ENCODE assay signal across 20 mouse cellular contexts in the genomic region with DNA sequence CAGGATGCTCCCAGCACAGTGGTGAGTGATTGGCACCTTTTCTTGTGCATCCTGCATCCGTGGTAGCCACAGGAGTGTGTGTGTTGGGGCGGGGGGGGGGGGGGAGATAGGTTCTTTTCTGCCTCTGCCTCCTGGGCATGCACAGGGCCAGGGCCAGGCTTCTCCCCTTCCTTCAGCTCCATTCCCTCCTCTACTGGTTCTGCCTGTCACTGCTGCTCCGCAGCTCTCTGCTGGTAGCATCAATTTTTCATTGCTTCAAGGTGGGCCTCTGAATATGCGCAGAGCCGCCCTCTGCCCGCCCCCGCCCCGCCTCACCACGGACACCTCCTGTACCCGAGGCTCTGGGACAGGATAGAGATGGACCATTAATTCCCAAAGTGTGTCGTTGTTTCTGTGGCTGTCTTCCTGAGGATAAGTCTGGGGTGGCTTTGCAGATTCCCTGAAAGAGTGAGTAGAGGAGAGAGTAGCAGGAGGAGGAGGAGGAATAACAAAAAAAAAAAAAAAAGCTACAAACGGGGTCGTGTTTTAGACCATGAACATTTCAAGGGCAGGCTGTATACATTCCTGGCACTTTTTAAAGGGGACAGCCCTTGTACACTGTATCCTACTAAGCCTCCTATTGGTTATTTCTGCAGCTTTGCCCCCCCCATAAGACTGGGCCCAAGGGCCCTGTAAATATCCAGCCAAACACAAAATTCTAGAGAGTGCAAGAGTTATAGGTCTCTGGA. TPM values are rescaled to one million over a fixed set of nuclear protein-coding genes. Genes with fewer than 3 reads are reported as not detected.
DNase-seq lines count a peak whose midpoint lies in the region; ATAC-seq lines count a peak whose summit lies in the region.
"Had no signal": no experiment of that assay in that cellular context is flagged by ENCODE, and none has a peak within 500 bp of the region (broad histone marks: within the 10 kb centered on the region; RNA-seq: fewer than 3 reads in every experiment).

No protein-coding gene starts in this region.

- H3K4me1 ChIP-seq in heart, embryonic 10.5 days = 0 out of 2 replicates have a peak, but pooled peaks cover 7% of the 10 kb centered on the region
- H3K4me1 ChIP-seq in heart, embryonic 12.5 days (replicated peaks) = no peaks in the 10 kb centered on the region
- H3K4me1 ChIP-seq in midbrain, embryonic 13.5 days (replicated peaks) = no peaks in the 10 kb centered on the region
- H3K4me1 ChIP-seq in midbrain, embryonic 11.5 days (ENCODE audit: control insufficient read depth, insufficient read depth, low read length) = no peaks in the 10 kb centered on the region
- H3K4me1 ChIP-seq in limb, embryonic 10.5 days = peaks cover 11% of the 10 kb centered on the region
- H3K4me1 ChIP-seq in neural tube, embryonic 15.5 days = peaks cover 4% of the 10 kb centered on the region; the same call in 1 of the 2 replicates
- H3K4me1 ChIP-seq: heart, embryonic 13.5 days had no signal

- H3K4me2 ChIP-seq in heart, embryonic 12.5 days = no peak overlapping the region
- H3K4me2 ChIP-seq in midbrain, embryonic 13.5 days (replicated peaks) = no peak overlapping the region
- no peak overlapping the region for H3K4me2 ChIP-seq in midbrain, embryonic 11.5 days
- H3K4me2 ChIP-seq in neural tube, embryonic 15.5 days = peak overlapping the region; percentile 33
- H3K4me2 ChIP-seq: heart, embryonic 13.5 days had no signal

- no peak overlapping the region for H3K27ac ChIP-seq in heart, embryonic 10.5 days
- no peak overlapping the region for H3K27ac ChIP-seq in heart, embryonic 12.5 days (ENCODE audit: poor library complexity, severe bottlenecking)
- H3K27ac ChIP-seq in midbrain, embryonic 13.5 days = no peak overlapping the region
- H3K27ac ChIP-seq in midbrain, embryonic 11.5 days (ENCODE audit: low read depth, low read length) = no peak overlapping the region
- peak overlapping the region; percentile 15; the same call in 1 of the 2 replicates for H3K27ac ChIP-seq in limb, embryonic 10.5 days
- H3K27ac ChIP-seq in neural tube, embryonic 15.5 days (replicated peaks) = no peak overlapping the region
- H3K27ac ChIP-seq: heart, embryonic 13.5 days had no signal

- H3K9me3 ChIP-seq in heart, embryonic 10.5 days = no peaks in the 10 kb centered on the region
- no peaks in the 10 kb centered on the region for H3K9me3 ChIP-seq in heart, embryonic 12.5 days (replicated peaks)
- H3K9me3 ChIP-seq in midbrain, embryonic 13.5 days = no peaks in the 10 kb centered on the region
- H3K9me3 ChIP-seq in midbrain, embryonic 11.5 days (ENCODE audit: control insufficient read depth, low read length) = no peaks in the 10 kb centered on the region
- no peaks in the 10 kb centered on the region for H3K9me3 ChIP-seq in limb, embryonic 10.5 days (replicated peaks)
- no peaks in the 10 kb centered on the region for H3K9me3 ChIP-seq in neural tube, embryonic 15.5 days (replicated peaks)
- H3K9me3 ChIP-seq: heart, embryonic 13.5 days; megakaryocyte, embryonic 14.5 days had no signal

- WGBS in heart, embryonic 10.5 days = 44% methylated on average over 13 of the region's 13 CpGs
- WGBS in heart, embryonic 12.5 days = 47% methylated on average over 13 of the region's 13 CpGs
- WGBS in midbrain, embryonic 13.5 days = 51% methylated on average over 12 of the region's 13 CpGs
- 62% methylated on average over 13 of the region's 13 CpGs for WGBS in midbrain, embryonic 11.5 days
- 36% methylated on average over 13 of the region's 13 CpGs for WGBS in limb, embryonic 10.5 days
- WGBS in neural tube, embryonic 15.5 days = 38% methylated on average over 13 of the region's 13 CpGs

- no peaks in the 10 kb centered on the region for H3K36me3 ChIP-seq in heart, embryonic 10.5 days
- no peaks in the 10 kb centered on the region for H3K36me3 ChIP-seq in heart, embryonic 12.5 days
- H3K36me3 ChIP-seq in midbrain, embryonic 13.5 days = no peaks in the 10 kb centered on the region
- H3K36me3 ChIP-seq in midbrain, embryonic 11.5 days (ENCODE audit: control insufficient read depth, insufficient read depth, low read length) = no peaks in the 10 kb centered on the region
- no peaks in the 10 kb centered on the region for H3K36me3 ChIP-seq in limb, embryonic 10.5 days
- H3K36me3 ChIP-seq in neural tube, embryonic 15.5 days = no peaks in the 10 kb centered on the region
- H3K36me3 ChIP-seq: heart, embryonic 13.5 days had no signal

- peak; percentile 70 for DNase-seq in heart, embryonic 10.5 days (ENCODE audit: low spot score)
- no peak for DNase-seq in midbrain, embryonic 11.5 days (ENCODE audit: low spot score, missing footprints)
- no peak for DNase-seq in limb, embryonic 10.5 days (ENCODE audit: low spot score)
- no peak for DNase-seq in urinary bladder, postnatal 10 days (ENCODE audit: low spot score)
- DNase-seq: adrenal gland, postnatal 25 days; B cell, adult 2 months; cerebellum, adult 18-20 months; cerebellum, postnatal 36 days; kidney, adult 18-20 months; left cerebral cortex, postnatal 4 days; lung, postnatal 10 days; right cerebral cortex, adult 18-20 months; thymus, postnatal 4 days had no signal

- ATAC-seq in heart, embryonic 12.5 days (ENCODE audit: insufficient number of reproducible peaks, low FRiP score) = no peak
- peak; percentile 63 for ATAC-seq in midbrain, embryonic 13.5 days
- ATAC-seq in midbrain, embryonic 11.5 days (ENCODE audit: low FRiP score) = no peak
- peak; percentile 58 for ATAC-seq in neural tube, embryonic 15.5 days (ENCODE audit: low FRiP score)
- ATAC-seq: activated CD4-positive, CD25-positive, alpha-beta regulatory T cell, adult 4 months had no signal

- no peak overlapping the region for H3K4me3 ChIP-seq in heart, embryonic 10.5 days
- H3K4me3 ChIP-seq in heart, embryonic 12.5 days = no peak overlapping the region
- H3K4me3 ChIP-seq in midbrain, embryonic 13.5 days (replicated peaks) = no peak overlapping the region
- H3K4me3 ChIP-seq in midbrain, embryonic 11.5 days (ENCODE audit: low read depth, low read length) = no peak overlapping the region
- H3K4me3 ChIP-seq in limb, embryonic 10.5 days = no peak overlapping the region
- H3K4me3 ChIP-seq in neural tube, embryonic 15.5 days (replicated peaks) = no peak overlapping the region
- H3K4me3 ChIP-seq: heart, embryonic 13.5 days; layer of hippocampus, adult 2 months; megakaryocyte, embryonic 14.5 days had no signal

- no peak overlapping the region for H3K9ac ChIP-seq in heart, embryonic 12.5 days
- H3K9ac ChIP-seq in midbrain, embryonic 13.5 days (replicated peaks) = no peak overlapping the region
- no peak overlapping the region for H3K9ac ChIP-seq in midbrain, embryonic 11.5 days (ENCODE audit: low read length)
- no peak overlapping the region for H3K9ac ChIP-seq in neural tube, embryonic 15.5 days (replicated peaks)
- H3K9ac ChIP-seq: heart, embryonic 13.5 days had no signal

- H3K27me3 ChIP-seq in heart, embryonic 10.5 days (ENCODE audit: insufficient read depth, poor library complexity, severe bottlenecking) = no peaks in the 10 kb centered on the region
- H3K27me3 ChIP-seq in heart, embryonic 12.5 days (replicated peaks) = no peaks in the 10 kb centered on the region; the same call in 1 of the 2 replicates
- H3K27me3 ChIP-seq in midbrain, embryonic 13.5 days = no peaks in the 10 kb centered on the region
- H3K27me3 ChIP-seq in midbrain, embryonic 11.5 days (ENCODE audit: control insufficient read depth, insufficient read depth, low read length) = no peaks in the 10 kb centered on the region
- H3K27me3 ChIP-seq in limb, embryonic 10.5 days (ENCODE audit: low read depth, poor library complexity, severe bottlenecking) = no peaks in the 10 kb centered on the region
- no peaks in the 10 kb centered on the region for H3K27me3 ChIP-seq in neural tube, embryonic 15.5 days (replicated peaks)
- H3K27me3 ChIP-seq: heart, embryonic 13.5 days had no signal

RNA-seq across cellular contexts. Expression of gene Sub1, which starts 21.1 kb away (rescaled TPM):
- 627 and 739 TPM in 2 replicates for polyA plus RNA-seq in heart, embryonic 10.5 days (2016; fragmentation: Nextera tagmentation; extraction: Ambion mirVana)
- 596 and 625 TPM in 2 replicates for polyA plus RNA-seq in heart, embryonic 12.5 days (2016; fragmentation: Nextera tagmentation; extraction: Ambion mirVana)
- polyA plus RNA-seq in midbrain, embryonic 13.5 days (2015; fragmentation: Nextera tagmentation; extraction: Ambion mirVana) = 587 and 637 TPM in 2 replicates
- 798 and 807 TPM in 2 replicates for polyA plus RNA-seq in midbrain, embryonic 11.5 days (2014; fragmentation: Nextera tagmentation; extraction: Ambion mirVana)
- 970 and 1,039 TPM in 2 replicates for polyA plus RNA-seq in limb, embryonic 10.5 days (2016; fragmentation: Nextera tagmentation; extraction: Ambion mirVana)
- polyA plus RNA-seq in neural tube, embryonic 15.5 days (2015; fragmentation: Nextera tagmentation; extraction: Ambion mirVana) = 575 TPM in 2 replicates

Comparison
In these comparisons a context has a peak if more than half of its experiments do, and no peak if none do; other contexts are left out.
1. ATAC-seq: peak in midbrain, embryonic 13.5 days (single experiment) and neural tube, embryonic 15.5 days (single experiment); none in heart, embryonic 12.5 days (single experiment) and midbrain, embryonic 11.5 days (single experiment).